Mouse (Mus musculus): ENCODE measurements around the gene Exosc5. TPM values are rescaled to one million over a fixed set of nuclear protein-coding genes. Genes with fewer than 3 reads are reported as not detected.

Exosc5 gene
- total RNA-seq, 2 experiments from 2014 or later = 45.3 to 50.6 TPM

- no peak for DNase-seq
These were observed 21.0 kb downstream of the Exosc5 start for GRCm38 (mm10) chr7:25679971-25680370.

GRCm38 (mm10) chr7:25680514-25681258 is 21.7 kb downstream of the Exosc5 start, which contains the start of gene B9d2:
TSS of gene B9d2 (plus strand) at chr7:25680780.
- peak; percentile 98 for DNase-seq

- no peak for DNase-seq
These were observed 22.6 kb downstream of the Exosc5 start for GRCm38 (mm10) chr7:25681341-25682231.

- DNase-seq = no peak
These were observed 24.7 kb downstream of the Exosc5 start for GRCm38 (mm10) chr7:25683474-25684180.

GRCm38 (mm10) chr7:25684659-25685058 is 25.7 kb downstream of the Exosc5 start:
- DNase-seq = no peak

DNA sequence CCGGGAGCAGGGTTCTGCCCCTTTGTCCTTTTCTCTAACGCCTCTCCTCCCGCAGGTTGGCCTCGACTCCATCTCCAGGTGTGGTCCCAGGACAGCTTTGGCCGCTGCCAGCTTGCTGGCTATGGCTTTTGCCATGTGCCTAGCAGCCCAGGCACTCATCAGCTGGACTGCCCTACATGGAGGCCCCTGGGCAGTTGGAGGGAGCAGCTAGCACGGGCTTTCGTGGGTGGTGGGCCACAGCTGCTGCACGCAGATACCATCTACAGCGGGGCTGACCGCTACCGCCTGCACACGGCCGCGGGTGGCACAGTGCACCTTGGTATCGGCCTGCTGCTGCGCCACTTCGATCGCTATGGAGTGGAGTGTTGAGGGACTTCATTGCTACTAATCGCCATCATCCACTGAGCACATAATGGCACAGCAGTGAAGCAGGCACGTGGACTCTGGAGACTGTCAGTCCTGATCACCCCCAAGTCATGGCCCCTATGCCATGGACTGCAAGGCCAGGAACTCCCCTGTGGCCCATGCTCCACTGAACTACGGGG is 27.0 kb downstream of the Exosc5 start:
- no peak for DNase-seq

DNA sequence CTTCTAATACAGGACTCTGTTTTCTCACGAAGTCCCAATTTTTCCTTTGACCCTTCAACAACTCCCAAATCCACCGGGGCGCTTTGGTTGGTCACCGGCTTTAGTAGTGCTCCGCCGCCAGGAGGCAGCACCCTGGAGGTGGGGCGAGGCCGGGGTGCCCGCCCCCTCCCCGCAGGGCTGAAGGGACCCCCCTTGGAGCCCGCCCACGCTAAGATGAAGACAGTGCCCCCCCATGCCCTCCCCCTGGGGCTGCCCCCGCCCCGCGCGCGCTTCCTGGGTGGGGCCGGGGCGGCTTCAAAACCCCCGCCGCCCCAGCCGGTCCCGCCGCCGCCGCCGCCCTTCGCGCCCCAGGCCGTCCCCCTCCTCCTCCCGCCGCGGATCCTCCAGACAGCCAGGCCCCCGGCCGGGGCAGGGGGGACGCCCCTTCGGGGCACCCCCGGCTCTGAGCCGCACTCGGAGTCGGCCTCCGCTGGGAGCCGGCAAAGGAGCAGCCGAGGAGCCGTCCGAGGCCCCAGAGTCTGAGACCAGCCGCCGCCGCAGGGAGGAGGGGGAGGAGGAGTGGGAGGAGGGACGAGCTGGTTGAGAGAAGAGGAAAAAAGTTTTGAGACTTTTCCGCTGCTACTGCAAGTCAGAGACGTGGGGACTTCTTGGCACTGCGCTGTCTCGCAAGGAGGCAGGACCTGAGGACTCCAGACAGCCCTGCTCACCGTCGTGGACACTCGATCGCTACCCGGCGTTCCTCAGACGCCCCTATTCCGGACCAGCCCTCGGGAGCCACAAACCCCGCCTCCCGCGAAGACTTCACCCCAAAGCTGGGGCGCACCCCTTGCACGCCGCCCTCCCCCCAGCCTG is 27.9 kb downstream of the Exosc5 start, which contains the start of gene Tgfb1:
TSS of gene Tgfb1 (plus strand) at position 323 of the 852 bp plus-strand sequence.
- DNase-seq = peak; percentile 87

DNA sequence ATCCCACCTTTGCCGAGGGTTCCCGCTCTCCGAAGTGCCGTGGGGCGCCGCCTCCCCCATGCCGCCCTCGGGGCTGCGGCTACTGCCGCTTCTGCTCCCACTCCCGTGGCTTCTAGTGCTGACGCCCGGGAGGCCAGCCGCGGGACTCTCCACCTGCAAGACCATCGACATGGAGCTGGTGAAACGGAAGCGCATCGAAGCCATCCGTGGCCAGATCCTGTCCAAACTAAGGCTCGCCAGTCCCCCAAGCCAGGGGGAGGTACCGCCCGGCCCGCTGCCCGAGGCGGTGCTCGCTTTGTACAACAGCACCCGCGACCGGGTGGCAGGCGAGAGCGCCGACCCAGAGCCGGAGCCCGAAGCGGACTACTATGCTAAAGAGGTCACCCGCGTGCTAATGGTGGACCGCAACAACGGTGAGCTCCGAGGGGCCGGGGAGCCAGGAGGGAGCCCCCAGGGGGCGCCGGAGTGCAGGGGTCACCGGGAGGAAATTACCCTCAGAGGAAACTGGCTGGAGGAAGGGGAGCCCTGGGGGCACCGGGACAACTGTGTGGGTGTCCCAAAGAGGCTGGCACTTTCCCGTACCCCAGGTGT is 28.9 kb downstream of the Exosc5 start:
- peak; percentile 69 for DNase-seq

- DNase-seq = peak; percentile 83
These were observed 30.0 kb downstream of the Exosc5 start for GRCm38 (mm10) chr7:25688810-25689586.

GRCm38 (mm10) chr7:25689603-25690021 is 30.6 kb downstream of the Exosc5 start:
- no peak for DNase-seq

GRCm38 (mm10) chr7:25690051-25690450 is 31.1 kb downstream of the Exosc5 start:
- no peak for DNase-seq

- DNase-seq = no peak
These were observed 35.1 kb downstream of the Exosc5 start for GRCm38 (mm10) chr7:25694104-25694503.

DNA sequence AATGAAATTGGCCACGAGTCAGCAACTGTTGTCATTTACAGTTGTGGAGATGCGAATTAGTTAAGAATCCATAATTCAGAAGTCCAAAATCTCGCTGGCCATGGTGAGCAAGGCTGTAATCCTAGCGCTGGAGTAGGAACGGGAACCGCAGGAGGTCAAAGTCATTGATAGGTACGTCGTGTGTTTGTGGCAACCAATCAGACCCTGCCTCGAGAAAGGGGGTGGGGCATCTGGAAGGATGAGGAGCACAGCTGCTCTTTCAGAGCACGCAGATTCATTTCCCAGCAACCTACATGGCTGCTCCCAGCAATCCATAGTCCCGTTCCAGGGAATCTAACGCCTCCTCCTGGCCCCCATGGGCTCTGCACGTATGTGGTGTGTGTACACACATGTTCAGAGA is 40.9 kb downstream of the Exosc5 start:
- no peak for DNase-seq

DNA sequence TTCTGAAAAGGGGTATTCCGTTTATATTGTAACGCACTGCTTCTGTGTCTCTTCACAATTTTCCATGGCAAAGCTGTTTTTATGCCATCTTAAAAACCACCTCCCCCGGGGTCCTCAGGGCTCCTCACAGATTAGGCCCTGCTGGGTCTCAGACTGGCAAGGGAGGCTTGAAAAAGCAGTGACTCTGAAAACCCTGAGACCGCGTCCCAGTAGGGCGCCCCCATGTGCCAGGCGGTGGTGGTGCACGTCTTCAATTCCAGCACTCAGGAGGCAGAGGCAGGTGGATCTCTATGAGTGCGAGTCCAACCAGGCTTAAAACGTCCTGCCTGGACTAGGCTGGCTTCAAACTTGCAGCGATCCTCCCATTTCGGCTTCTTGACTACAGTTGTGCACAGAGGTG is 41.8 kb downstream of the Exosc5 start:
- DNase-seq = no peak

GRCm38 (mm10) chr7:25702350-25702749 is 43.4 kb downstream of the Exosc5 start:
- DNase-seq = no peak

DNA sequence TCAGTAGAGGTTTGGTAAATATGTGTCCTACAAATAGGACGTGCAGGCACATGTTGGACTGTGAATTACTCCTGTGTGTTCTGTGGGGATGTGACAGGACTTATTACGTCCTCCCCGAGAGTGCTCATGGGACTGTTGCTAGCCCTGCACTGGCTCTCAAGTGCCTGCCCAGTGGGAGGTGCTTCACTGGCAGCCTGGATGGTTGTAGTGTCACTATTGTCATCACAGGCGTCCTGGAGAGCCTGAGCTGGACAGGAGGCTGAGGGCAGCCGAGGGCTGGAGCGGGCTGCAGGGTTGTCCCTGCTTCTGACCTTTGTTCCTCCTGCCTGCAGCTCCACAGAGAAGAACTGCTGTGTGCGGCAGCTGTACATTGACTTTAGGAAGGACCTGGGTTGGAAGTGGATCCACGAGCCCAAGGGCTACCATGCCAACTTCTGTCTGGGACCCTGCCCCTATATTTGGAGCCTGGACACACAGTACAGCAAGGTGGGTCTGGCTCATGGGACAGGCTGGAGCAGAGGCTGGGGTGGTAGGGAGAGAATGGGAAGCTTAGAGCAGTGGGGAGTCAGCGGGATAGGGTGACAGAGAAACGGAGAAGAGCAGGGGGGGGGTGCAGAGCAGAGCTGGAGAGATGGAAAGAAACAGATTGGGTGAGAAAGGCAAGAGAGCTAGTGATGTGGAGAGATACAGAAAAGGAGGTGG is 45.0 kb downstream of the Exosc5 start:
- peak; percentile 48 for DNase-seq

DNA sequence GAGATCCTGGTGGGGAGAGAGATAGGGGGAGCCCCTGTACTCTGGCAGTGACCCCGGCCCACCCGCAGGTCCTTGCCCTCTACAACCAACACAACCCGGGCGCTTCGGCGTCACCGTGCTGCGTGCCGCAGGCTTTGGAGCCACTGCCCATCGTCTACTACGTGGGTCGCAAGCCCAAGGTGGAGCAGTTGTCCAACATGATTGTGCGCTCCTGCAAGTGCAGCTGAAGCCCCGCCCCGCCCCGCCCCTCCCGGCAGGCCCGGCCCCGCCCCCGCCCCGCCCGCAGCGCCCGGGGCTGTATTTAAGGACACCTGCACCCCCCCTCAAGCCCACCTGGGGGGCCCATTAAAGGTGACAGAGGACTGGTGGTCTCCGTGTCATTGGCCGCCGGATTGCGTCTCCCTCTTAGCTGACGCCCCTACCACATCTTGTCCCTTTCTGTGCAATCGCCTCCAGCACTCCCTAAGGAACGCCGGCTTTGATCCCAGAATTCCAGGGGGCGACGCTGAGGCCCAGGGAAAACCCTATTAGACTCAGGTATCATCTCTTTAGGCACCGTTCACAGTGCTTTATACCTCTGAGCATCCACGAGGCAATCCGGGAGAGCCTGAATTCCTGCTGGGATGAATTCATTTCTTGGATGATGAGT is 45.9 kb downstream of the Exosc5 start:
- DNase-seq = peak; percentile 46

DNA sequence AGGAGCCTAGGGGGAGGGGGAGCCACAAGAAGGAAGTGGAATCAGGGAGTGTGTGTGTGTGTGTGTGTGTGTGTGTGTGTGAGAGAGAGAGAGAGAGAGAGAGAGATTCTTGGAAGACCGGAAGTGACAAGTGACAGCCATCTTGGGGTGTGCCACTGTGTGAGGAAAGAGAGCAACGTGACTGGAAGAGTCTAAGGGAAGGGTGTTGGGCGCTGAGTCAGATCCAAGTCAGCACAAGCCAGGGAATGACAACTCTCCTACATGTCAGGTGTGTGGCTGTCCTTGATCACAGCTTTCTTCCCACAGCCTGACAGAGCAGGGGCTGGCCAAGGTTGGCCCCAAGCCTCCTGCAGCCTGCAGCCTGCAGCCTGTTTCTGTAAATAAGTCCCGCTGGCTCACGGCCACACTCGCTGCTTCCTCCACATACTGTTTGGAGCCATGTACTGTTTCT is 46.9 kb downstream of the Exosc5 start:
- peak; percentile 44 for DNase-seq
